Mouse (Mus musculus): ENCODE measurements around the gene Ifi27. TPM values are rescaled to one million over a fixed set of nuclear protein-coding genes. Genes with fewer than 3 reads are reported as not detected.
"Not testable (repeated sequence)": the region's sequence is repeated elsewhere in the genome, so short reads cannot be mapped to it uniquely, and the experiment has no call there.

Gene Ifi27
- total RNA-seq (2015): 61.5 and 79.9 TPM in 2 replicates
- total RNA-seq (2017): 51.8 and 55.5 TPM in 2 replicates

DNA sequence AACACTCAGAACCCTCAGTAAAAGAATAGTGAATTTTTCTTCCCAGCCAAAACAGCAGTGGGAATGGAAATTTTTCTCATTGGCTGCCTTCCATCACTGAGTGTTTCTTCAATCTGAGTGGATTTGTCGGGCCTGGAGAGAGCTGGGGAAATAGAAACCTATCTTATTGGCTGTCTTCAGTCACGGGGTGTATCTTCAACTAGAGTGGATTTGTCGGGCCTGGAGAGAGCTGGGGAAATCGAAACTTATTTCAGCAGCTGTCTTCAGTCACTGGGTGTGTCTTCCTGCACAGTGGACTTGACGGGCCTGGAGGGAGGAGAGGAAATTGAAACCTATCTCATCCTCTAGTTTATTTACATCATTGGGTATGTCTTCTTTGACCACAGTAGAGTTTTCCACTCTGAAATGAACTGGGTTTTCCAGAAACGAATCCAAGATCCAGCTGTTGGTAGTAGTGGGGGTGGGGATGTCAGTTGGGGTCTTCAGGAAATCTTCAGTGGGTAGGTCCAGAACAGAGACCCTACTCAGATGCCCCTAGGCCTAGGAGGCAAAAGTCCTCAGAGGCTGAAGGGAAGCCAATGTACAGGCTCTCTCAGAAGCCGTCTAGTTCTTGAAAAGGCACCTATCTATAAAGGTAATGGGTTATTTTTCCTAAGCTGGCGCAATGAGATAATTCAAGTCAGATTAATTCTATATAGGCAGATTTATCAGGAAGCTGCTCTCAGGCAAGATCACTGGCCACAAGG, at the start of gene Ifi27:
TSS of gene Ifi27 (plus strand) at position 226 of the 746 bp plus-strand sequence.
- ATAC-seq (replicated peaks; ENCODE audit: poor library complexity): peak; percentile 96

DNA sequence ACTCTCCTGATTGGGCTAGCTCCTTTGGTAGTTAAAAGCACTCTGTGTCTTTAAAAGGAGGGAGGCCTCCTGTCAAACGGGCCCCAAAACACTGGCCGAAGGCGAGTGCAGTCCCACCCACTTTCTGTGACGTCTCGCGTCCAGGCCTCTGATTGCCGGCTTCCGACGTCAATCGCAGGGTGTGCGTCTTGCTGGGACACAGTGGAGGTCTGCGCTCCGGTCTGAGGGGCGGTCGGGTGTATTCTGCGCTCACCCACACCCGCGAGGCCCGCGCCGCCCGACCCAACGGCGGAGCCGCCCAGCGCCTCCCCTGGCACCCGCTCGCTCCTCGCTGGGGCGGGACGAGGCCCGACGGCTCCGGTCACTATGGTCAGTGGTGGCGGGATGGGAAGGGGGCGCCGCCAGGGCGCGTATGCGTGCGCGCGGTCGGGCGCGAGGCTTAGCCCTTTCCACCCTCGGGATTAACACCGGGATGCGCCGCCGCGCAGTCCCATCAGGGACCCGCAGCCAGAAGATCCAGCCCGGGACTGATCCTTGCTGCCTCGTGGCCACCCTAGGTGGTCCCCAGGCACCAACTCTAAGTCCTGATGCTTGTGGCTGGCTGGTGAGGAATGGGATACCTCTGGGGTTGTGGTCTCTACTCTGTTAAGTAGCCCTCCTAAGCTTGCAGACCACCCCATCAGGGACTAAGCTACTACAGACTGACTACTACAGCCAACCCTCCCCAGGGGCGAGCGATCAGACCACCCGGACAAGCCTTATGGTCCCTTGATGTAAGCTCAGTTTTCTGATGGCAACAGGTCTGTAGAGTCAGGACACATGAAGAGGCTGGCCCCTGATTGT, 45.3 kb upstream of the Ifi27 start, which contains the start of gene Otub2:
TSS of gene Otub2 (plus strand) at position 178 of the 843 bp plus-strand sequence.
- peak; percentile 94 for ATAC-seq (replicated peaks; ENCODE audit: poor library complexity)

DNA sequence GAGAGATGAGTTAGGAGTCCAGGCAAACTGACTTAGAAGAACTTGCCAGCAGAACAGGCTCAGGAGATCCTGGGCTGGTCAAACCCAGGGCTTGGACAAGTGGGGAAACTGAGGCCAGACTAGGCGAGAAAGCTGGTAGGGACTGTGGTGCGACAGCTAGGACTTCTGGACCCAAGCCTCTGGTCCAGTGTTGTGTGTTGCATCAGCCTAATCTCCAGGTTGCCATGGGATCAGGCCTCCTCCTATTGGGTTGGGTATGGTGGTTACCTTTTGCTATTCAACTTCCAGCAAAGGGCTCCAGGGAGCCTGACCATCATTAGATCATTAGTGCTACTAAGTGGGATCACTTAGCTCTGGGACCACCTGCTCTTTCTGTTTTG, 44.7 kb upstream of the Ifi27 start:
- no peak for ATAC-seq (replicated peaks; ENCODE audit: poor library complexity)

DNA sequence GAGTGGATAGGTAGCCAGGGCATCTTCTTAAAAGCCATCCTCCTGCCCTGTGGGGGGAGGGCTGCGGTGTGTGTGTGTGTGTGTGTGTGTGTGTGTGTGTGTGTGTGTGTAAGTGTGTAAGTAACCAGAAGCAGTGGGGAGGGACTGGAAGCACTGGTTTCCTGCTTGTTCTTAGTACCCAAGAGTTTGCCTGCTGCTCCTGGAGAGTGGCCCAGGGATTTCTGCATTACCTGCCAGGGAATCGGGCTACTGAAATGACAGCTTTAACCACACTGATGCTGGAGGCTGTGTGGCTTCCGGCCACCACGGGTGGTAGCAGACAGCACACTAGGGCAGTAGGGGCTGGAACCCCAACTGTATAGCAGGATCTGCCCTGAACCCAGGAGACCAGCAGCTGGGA, 44.0 kb upstream of the Ifi27 start:
- no peak for ATAC-seq (replicated peaks; ENCODE audit: poor library complexity)

DNA sequence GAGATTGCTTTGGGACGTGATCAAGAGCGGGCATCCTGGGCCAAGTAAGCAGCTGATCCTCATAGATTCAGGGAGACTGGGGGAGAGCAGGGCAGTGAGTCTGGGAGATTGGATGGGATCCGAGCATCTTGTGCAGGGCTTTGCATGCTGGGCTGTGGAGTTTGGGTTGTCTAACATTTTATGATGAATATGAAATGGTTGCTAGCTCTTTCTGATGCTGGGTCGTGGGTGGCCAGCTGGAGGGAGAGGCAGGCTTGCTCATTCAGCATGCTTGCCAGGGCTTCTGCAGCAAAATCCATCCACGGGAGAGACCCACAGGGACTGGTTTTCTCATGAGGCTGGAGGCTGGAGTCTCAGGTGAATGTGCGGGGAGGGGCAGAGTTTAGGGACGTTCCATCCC, 42.9 kb upstream of the Ifi27 start:
- ATAC-seq (replicated peaks; ENCODE audit: poor library complexity): no peak

DNA sequence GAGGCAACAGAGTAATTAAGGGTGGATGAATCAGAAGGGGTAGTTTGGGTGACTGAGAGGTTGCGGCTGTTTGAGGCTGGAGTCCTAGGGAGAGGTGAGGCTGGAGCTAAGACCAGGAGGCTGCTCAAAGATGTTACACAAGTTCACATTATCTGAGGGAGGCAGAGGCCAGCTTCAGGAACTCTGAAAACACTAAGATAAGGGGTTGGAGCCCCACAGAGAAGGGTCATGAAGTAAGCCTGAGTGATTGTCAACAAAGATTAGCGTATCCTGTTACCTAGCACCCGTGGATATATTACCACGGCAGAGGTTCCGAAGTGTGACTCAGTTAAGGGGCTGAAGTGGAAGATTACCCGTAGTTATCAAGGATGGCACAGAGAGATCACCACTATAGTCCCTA, 40.5 kb upstream of the Ifi27 start:
- ATAC-seq (replicated peaks; ENCODE audit: poor library complexity): peak; percentile 76

DNA sequence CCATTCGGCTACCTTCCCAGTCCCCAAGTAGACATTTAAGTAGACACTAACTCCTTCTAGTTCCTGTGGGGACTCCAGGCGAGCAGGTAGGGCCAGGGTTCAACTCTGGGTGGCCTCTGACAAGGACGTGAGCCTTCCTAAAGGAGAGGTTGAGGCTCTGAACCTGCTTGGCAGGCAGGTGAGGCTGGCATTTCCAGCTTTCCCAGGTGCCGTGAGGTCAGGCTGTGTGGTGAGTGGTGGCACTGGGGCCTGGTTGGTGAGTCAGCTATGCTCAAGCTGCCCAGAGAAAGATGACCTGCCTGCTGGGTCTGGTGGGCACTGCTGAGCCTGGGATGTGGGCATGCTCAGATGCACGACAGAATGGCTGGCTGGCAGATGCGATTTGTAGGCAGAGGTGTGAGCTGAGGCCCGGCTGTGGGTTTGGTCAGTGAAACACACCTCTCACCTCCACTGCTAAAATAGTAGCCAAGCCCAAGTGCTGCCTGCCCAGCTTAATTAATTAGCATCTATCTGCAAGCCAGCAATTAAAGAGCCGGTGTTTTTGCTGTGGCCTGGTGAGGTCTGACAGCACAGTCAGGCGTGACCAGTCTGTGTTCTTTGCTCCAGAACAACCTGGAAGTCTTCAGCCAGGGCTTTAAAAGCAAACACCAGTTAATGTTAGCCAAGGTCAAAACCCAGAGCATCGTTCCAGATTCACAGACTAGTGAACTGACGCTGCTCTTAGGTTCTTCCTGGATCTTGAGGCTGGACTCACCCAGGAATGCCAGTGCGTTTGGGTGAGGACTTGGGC, 38.3 kb upstream of the Ifi27 start:
- ATAC-seq (replicated peaks; ENCODE audit: poor library complexity): no peak

DNA sequence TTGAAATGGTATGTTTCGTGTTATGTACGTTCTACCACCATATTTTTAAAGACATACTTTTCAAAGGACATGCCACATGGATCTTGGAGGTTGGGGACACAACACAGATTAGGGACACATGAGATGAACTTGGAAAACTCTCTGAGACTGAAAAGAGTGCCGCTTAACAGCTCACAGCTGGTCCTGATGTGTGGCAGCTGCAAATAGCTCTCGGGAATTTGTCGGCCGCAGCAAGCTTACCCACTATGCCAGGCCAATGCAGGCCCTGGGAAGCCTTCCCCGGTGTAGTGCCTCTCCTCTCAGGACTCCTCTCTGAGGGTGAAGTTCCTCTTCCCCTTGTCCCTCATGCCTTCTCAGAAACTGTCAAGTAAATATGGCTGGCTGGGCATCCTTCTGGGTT, 37.3 kb upstream of the Ifi27 start:
- no peak for ATAC-seq (replicated peaks; ENCODE audit: poor library complexity)

DNA sequence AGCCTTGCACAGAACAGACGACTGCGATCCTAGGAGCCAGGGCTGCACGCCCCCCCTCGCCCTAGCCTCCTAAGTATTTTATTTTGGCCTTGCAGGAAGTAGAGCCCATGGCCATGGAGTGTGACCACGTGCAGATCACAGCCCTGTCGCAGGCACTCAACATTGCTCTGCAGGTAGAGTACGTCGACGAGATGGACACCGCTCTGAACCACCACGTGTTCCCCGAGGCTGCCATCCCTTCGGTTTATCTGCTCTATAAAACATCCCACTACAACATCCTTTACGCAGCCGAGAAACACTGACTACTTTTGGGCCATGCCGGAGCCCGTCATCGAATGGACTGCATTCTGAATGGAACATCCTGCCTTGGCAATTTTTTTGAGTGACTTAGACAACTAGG, 29.9 kb upstream of the Ifi27 start:
- no peak for ATAC-seq (replicated peaks; ENCODE audit: poor library complexity)

DNA sequence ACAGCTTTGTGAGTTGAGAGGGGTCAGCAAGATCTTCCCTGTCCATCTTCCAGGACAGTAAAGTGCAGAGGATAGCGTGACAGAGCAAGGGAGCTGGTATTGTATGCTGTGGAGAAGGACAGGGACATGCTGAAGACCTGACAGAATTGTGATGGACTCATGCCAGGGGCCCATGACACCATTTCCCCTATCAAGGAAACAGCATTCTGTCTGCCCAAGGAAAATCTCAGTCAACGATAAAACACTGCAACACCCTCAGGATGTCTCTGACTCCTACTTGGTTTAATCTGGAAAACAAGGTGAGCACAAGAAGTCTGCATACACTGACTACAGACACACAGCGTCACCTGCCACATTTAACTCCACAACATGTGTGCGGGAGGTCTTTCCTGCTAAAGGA, 26.3 kb upstream of the Ifi27 start, which contains the start of gene 9330161L09Rik:
TSS of gene 9330161L09Rik (minus strand) at position 101 of the 400 bp plus-strand sequence.
- no peak for ATAC-seq (replicated peaks; ENCODE audit: poor library complexity)

DNA sequence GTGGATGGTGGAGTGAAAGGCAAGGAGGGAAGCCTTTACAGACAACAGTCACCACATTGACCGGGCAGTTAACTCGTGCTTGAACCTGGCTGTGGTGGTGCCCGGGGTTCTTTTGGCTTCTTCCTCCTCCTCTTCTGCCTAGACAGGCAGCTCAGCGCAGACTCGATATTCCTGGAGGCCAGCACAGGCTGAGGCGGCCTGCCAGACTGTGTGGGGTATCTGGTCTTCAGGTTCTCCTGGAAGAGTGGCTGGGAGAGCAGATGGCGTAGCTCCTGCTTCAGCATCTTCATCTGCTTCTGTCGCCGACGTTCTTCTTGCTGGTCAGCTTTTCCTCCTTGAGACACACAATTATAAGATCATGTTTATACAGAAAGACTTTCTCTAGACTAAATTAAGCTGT, 25.9 kb upstream of the Ifi27 start:
- ATAC-seq (replicated peaks; ENCODE audit: poor library complexity): no peak

DNA sequence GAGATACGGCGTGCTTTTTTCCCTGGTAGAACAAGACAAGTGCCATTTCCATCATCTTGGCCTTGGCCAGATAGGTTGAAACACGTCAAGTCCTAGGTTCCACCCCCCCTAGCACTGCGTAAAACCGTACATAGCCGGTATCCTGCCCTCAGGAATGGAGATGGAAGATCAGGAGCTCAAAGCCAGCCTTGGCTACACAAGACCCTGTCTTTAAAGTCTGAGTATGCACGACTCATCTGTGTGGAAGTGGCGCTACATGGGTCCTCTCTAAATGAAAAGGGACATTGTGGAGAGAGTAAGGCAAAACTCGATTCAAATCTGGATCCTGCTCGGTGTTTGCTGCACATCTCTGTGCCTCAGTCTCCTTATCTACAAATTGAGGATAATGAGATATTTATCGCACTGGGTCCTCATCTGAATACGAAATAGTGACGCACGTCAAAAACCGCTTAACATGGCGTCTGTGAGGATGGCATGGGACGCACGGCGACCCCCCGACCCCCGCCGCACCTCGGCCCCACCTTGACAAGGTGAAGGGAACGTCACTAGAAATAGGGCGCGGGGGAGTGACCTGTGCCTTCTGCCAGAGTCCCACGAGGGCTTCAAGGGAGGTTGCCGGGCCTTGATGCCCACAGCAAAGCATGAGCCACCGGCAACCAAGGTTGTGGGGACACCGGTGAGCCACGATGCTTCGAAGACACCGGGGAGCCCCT, 8.8 kb upstream of the Ifi27 start:
- ATAC-seq (replicated peaks; ENCODE audit: poor library complexity): no peak; the same call in 1 of the 2 replicates

DNA sequence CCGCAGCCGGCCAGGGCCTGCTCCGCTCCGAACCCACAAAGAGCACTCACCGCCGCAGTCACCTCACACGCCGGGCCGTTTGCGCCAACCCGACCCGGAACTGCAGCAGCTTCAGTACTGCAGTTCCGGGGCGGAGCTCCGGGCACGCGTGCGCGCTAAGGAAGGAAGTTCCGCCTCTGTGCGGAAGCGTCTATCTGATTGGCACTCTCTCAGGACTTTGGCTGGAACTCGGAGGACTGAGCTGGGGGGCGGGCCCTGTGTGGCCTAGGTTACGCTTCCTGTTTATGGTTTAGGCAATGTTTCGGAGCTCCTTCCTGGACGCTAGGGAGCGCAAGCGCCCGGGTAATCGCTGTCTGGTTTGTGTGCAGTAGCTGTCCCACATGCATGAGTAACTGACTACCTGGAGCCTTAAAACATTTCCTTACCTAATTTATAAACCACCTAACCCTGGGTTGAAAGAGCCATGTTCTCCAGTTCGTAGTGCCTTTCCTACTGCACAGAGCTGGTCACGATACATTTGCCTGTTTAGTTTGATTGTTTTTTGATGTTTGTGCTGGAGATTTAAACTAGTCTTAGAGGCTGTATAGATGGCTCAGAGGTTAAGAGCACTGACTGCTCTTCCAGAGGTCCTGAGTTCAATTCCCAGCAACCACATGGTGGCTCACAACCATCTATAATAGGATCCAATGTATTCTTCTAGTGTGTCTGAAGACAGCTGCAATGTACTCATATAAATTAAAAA, 8.1 kb upstream of the Ifi27 start, which contains the start of gene Ddx24:
TSS of gene Ddx24 (minus strand) at position 102 of the 742 bp plus-strand sequence.
- peak; percentile 97 for ATAC-seq (replicated peaks; ENCODE audit: poor library complexity)

DNA sequence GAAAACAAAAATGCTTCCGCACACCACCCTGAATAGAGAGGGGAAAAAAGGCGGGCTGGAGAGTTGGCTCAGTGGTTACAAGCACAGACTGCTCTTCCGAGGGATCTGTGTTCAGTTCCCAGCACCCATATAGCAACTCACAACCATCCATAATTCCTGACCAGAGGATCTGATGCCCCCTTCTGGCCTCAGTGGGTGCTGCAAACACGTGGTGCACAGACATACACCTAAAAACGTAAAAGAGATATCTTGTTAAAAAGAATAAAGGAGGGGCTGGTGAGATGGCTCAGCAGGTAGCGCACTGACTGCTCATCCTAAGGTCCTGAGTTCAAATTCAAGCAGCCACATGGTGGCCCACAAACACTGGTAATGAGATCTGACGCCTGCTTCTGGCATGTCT, 7.3 kb upstream of the Ifi27 start:
- ATAC-seq (replicated peaks; ENCODE audit: poor library complexity): no peak

DNA sequence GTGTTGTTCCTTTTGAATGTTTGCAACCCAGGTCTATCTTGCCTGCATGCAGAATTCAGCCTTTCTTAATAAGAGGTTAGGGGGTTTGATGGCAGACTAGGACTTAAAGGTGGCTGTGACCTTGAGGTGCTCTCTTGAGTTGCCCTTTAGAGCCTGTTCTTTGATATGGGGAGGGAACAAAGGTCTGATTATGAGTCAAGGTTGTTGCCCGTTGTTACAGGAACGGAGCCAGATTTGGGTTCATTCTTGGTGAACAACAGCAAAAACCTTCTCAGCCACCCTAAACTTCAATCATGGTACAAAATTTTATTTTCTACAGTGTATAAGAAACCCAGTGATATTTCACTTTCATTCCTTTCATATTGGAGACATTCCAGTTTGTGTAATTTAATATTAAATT, 581 bp upstream of the Ifi27 start:
- ATAC-seq (replicated peaks; ENCODE audit: poor library complexity): no peak

DNA sequence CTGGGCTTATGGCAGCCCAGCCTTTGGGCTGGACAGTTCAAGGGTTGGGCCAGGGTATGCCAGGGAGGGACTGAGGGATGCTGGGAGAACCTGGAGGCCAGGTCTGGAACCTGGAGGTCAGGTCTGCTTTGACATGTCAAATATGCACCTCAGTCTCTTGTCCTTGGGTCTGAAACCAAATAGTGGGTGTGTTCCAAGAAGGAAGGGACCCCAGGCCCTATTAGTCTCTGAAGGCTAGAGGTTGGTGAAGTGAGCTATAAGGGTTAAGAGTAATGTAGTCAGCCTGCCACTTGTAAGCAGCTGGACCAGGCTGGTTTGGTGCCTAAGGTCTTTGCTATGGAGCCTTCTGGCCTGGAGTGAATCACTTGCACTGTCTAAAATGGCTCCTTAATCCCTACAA, 850 bp downstream of the Ifi27 start:
- ATAC-seq (replicated peaks; ENCODE audit: poor library complexity): no peak

DNA sequence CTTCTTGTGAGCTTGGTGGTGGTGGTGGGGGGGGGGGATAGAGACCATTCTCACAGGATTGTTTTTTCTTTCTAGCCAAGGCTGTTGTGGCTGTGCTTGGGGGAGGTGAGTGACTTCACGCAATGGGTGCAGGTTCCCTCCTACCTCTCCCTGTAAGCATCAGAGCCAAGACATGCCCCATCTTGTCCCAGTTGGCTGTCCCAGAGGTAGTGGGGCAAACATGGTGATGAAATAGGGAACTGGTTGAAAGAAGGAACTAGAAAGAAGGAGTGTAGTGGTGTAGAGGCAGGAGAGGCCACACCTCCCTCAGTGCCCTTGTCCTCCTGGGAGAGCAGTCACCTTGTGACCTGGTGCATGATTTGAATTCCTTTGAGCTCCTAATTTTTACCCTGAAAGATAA, 3.6 kb downstream of the Ifi27 start:
- ATAC-seq (replicated peaks; ENCODE audit: poor library complexity): peak; percentile 54

DNA sequence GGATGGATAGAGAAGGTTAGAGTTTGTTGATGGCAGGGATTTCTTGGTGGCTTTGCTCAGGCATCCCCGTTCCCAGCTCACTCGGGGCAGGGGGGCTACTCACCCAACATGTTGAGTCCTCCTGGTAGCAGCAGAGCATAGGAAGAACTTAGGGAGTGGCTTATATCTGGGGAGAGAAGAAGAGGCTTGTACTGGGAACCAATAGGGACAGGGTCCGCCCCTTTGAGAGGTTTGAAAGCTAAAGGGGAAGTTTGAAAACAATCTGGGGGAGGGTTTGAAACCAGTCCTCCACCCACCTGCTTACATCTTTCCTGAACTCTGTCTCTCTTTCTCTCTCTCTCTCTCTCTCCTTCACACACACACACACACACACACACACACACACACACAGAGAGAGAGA, 9.5 kb downstream of the Ifi27 start, which contains the start of gene Ifi27l2a:
TSS of gene Ifi27l2a (minus strand) at position 157 of the 400 bp plus-strand sequence.
- peak; percentile 81 for ATAC-seq (replicated peaks; ENCODE audit: poor library complexity)

DNA sequence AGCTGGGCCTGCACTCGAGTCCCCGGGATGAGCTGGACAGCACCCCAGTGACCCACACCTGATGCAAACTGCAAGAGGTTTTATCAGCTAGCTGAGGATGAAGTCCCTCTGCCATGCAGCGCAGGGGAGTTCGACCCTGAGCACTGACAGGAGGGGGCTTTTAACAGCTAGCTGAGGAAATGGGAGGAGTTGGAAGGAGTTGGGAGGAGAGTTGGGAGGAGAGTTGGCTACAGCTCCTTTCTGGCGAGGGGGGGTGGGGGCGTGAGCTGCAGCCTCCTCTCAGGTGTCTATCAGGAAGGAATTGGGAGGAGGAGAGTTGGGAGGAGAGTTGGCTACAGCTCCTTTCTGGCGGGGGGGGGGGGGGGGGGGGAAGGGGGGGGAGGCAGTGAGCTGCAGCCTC, 10.2 kb downstream of the Ifi27 start:
- ATAC-seq (replicated peaks; ENCODE audit: poor library complexity): not testable (repeated sequence)

DNA sequence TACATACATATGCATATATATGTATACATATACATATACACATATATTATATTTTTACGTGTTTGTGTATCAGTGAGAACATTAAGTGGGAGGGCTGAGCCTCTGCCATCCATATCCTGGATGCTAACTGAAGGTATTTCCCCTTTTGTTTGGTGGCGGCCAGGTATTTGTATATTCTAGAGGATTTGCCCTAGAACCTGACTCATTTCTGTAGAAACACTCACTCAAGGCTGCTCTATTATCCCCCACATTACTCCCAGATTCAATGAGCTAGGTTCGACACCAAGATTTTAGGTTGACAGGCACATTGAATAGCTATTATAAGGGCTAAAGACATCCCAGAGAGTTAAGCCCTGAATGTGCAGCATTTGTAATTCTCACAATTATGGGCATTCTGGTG, 11.0 kb downstream of the Ifi27 start:
- ATAC-seq (replicated peaks; ENCODE audit: poor library complexity): no peak
